Mouse (Mus musculus): ENCODE results near the gene Gm45837. TPM values are rescaled to one million over a fixed set of nuclear protein-coding genes. Genes with fewer than 3 reads are reported as not detected.
A peak's percentile ranks its signal among the peaks of the same experiment; 100 is the strongest.

The Gm45837 gene
- not detected in 2 replicates for polyA plus RNA-seq (2012; rRNA removed)

GRCm38 (mm10) chr7:101410267-101410936 lies at the start of gene Gm45837:
Gene Gm45837 (plus strand): TSS chr7:101410886.
- Histone ChIP-seq H3K36me3 (ENCODE audit: control insufficient read depth, insufficient read depth, low read length) (no peaks in the 10 kb centered on the region), H3K4me3 (ENCODE audit: insufficient read depth, low read depth, low read length) (no peak within 1 kb of the TSS), H3K27me3 (replicated peaks; ENCODE audit: control insufficient read depth, insufficient read depth, low read length) (no peaks in the 10 kb centered on the region), H3K4me1 (ENCODE audit: control insufficient read depth, insufficient read depth, low read length) (no peaks in the 10 kb centered on the region), H3K27ac (ENCODE audit: insufficient read depth, low read depth, low read length) (no peak within 1 kb of the TSS)
- TF ChIP-seq CTCF (conservative IDR thresholded peaks at IDR 0.05; ENCODE audit: insufficient read depth, insufficient read length, low read depth, low read length) (no peak), POLR2A (IDR thresholded peaks at IDR 0.05; ENCODE audit: low read depth, low read length) (no peak)
- 64% methylated on average over 11 of the region's 11 CpGs for whole genome bisulfite sequencing
- DNase-seq, result no peak

GRCm38 (mm10) chr7:101361021-101361420 lies 49.7 kb upstream of the Gm45837 start:
- no peak for TF ChIP-seq CTCF (conservative IDR thresholded peaks at IDR 0.05; ENCODE audit: insufficient read depth, insufficient read length, low read depth, low read length)
- no peak for TF ChIP-seq POLR2A (IDR thresholded peaks at IDR 0.05; ENCODE audit: low read depth, low read length)
- 75% methylated on average over 4 of the region's 4 CpGs for WGBS
- H3K4me1 ChIP-seq (ENCODE audit: control insufficient read depth, insufficient read depth, low read length), result peaks cover 5% of the 10 kb centered on the region; the same call in 1 of the 2 replicates

GRCm38 (mm10) chr7:101361767-101362166 lies 48.9 kb upstream of the Gm45837 start:
- 70% methylated on average over 4 of the region's 4 CpGs for WGBS
- H3K4me1 ChIP-seq (ENCODE audit: control insufficient read depth, insufficient read depth, low read length), result peaks cover 5% of the 10 kb centered on the region; the same call in 1 of the 2 replicates
- no peaks in the 10 kb centered on the region for H3K36me3 ChIP-seq (ENCODE audit: control insufficient read depth, insufficient read depth, low read length)
- H3K4me3 ChIP-seq (ENCODE audit: insufficient read depth, low read depth, low read length), result no peak overlapping the region
- TF ChIP-seq CTCF (conservative IDR thresholded peaks at IDR 0.05; ENCODE audit: insufficient read depth, insufficient read length, low read depth, low read length), result no peak
- TF ChIP-seq POLR2A (IDR thresholded peaks at IDR 0.05; ENCODE audit: low read depth, low read length), result no peak
- no peaks in the 10 kb centered on the region for H3K27me3 ChIP-seq (replicated peaks; ENCODE audit: control insufficient read depth, insufficient read depth, low read length)
- peak; percentile 8 for DNase-seq
- H3K27ac ChIP-seq (ENCODE audit: insufficient read depth, low read depth, low read length), result no peak overlapping the region

More at GRCm38 (mm10) chr7:101361021-101361420, 49.7 kb upstream of the Gm45837 start:
- Histone ChIP-seq H3K36me3 (ENCODE audit: control insufficient read depth, insufficient read depth, low read length) (no peaks in the 10 kb centered on the region), H3K4me3 (ENCODE audit: insufficient read depth, low read depth, low read length) (no peak overlapping the region), H3K27me3 (replicated peaks; ENCODE audit: control insufficient read depth, insufficient read depth, low read length) (no peaks in the 10 kb centered on the region), H3K27ac (ENCODE audit: insufficient read depth, low read depth, low read length) (no peak overlapping the region)
- DNase-seq, result no peak

GRCm38 (mm10) chr7:101362791-101363191 lies 47.9 kb upstream of the Gm45837 start:
- no peak for DNase-seq
- Histone ChIP-seq H3K27ac (ENCODE audit: insufficient read depth, low read depth, low read length) (no peak overlapping the region), H3K4me1 (ENCODE audit: control insufficient read depth, insufficient read depth, low read length) (peaks cover 5% of the 10 kb centered on the region; the same call in 1 of the 2 replicates), H3K27me3 (replicated peaks; ENCODE audit: control insufficient read depth, insufficient read depth, low read length) (no peaks in the 10 kb centered on the region), H3K36me3 (ENCODE audit: control insufficient read depth, insufficient read depth, low read length) (no peaks in the 10 kb centered on the region), H3K4me3 (ENCODE audit: insufficient read depth, low read depth, low read length) (no peak overlapping the region)
- 80% methylated on average over 5 of the region's 5 CpGs for WGBS
- TF ChIP-seq CTCF (conservative IDR thresholded peaks at IDR 0.05; ENCODE audit: insufficient read depth, insufficient read length, low read depth, low read length), result no peak
- no peak for TF ChIP-seq POLR2A (IDR thresholded peaks at IDR 0.05; ENCODE audit: low read depth, low read length)

GRCm38 (mm10) chr7:101363914-101364313 lies 46.8 kb upstream of the Gm45837 start:
- no peak for DNase-seq
- no peak overlapping the region for H3K4me3 ChIP-seq (ENCODE audit: insufficient read depth, low read depth, low read length)
- no peak overlapping the region for H3K27ac ChIP-seq (ENCODE audit: insufficient read depth, low read depth, low read length)
- WGBS, result 86% methylated on average over 5 of the region's 5 CpGs
- no peaks in the 10 kb centered on the region for H3K27me3 ChIP-seq (replicated peaks; ENCODE audit: control insufficient read depth, insufficient read depth, low read length)
- TF ChIP-seq POLR2A (IDR thresholded peaks at IDR 0.05; ENCODE audit: low read depth, low read length) (no peak), CTCF (conservative IDR thresholded peaks at IDR 0.05; ENCODE audit: insufficient read depth, insufficient read length, low read depth, low read length) (no peak)
- H3K4me1 ChIP-seq (ENCODE audit: control insufficient read depth, insufficient read depth, low read length), result peaks cover 5% of the 10 kb centered on the region; the same call in 1 of the 2 replicates
- no peaks in the 10 kb centered on the region for H3K36me3 ChIP-seq (ENCODE audit: control insufficient read depth, insufficient read depth, low read length)

GRCm38 (mm10) chr7:101367901-101368852 lies 42.5 kb upstream of the Gm45837 start:
- 61% methylated on average over 11 of the region's 11 CpGs for WGBS
- H3K27me3 ChIP-seq (replicated peaks; ENCODE audit: control insufficient read depth, insufficient read depth, low read length), result no peaks in the 10 kb centered on the region
- DNase-seq, result no peak
- TF ChIP-seq CTCF (conservative IDR thresholded peaks at IDR 0.05; ENCODE audit: insufficient read depth, insufficient read length, low read depth, low read length) (no peak), POLR2A (IDR thresholded peaks at IDR 0.05; ENCODE audit: low read depth, low read length) (no peak)
- no peaks in the 10 kb centered on the region for H3K4me1 ChIP-seq (ENCODE audit: control insufficient read depth, insufficient read depth, low read length)
- H3K4me3 ChIP-seq (ENCODE audit: insufficient read depth, low read depth, low read length), result no peak overlapping the region
- no peaks in the 10 kb centered on the region for H3K36me3 ChIP-seq (ENCODE audit: control insufficient read depth, insufficient read depth, low read length)
- no peak overlapping the region for H3K27ac ChIP-seq (ENCODE audit: insufficient read depth, low read depth, low read length)

GRCm38 (mm10) chr7:101369666-101370065 lies 41.0 kb upstream of the Gm45837 start:
- Histone ChIP-seq H3K4me3 (ENCODE audit: insufficient read depth, low read depth, low read length) (no peak overlapping the region), H3K4me1 (ENCODE audit: control insufficient read depth, insufficient read depth, low read length) (no peaks in the 10 kb centered on the region), H3K27ac (ENCODE audit: insufficient read depth, low read depth, low read length) (no peak overlapping the region), H3K36me3 (ENCODE audit: control insufficient read depth, insufficient read depth, low read length) (no peaks in the 10 kb centered on the region), H3K27me3 (replicated peaks; ENCODE audit: control insufficient read depth, insufficient read depth, low read length) (no peaks in the 10 kb centered on the region)
- no peak for DNase-seq
- 69% methylated on average over 7 of the region's 7 CpGs for WGBS
- no peak for TF ChIP-seq CTCF (conservative IDR thresholded peaks at IDR 0.05; ENCODE audit: insufficient read depth, insufficient read length, low read depth, low read length)
- no peak for TF ChIP-seq POLR2A (IDR thresholded peaks at IDR 0.05; ENCODE audit: low read depth, low read length)

Measured in kidney, adult 2 months (tissue).